Mouse (Mus musculus) cortical plate, adult 2 months (tissue): Measurements from ENCODE around the gene Ttc33.

Experiments
- CTCF ChIP-seq: fragments of 200-500 bp; IDR thresholded peaks from 2 replicates; pipeline ENCODE4 v1.5.1; 2011; ENCODE audit warnings: mild to moderate bottlenecking, control low read depth, low read length; ENCODE audit not compliant: insufficient read depth; ENCODE audit errors: extremely low read depth
- POLR2A ChIP-seq: fragments of 200-500 bp; IDR thresholded peaks from 2 replicates; pipeline ENCODE4 v1.6.1; 2011; ENCODE audit warnings: mild to moderate bottlenecking, low read length, control low read depth; ENCODE audit not compliant: insufficient read depth; ENCODE audit errors: extremely low read depth

DNA sequence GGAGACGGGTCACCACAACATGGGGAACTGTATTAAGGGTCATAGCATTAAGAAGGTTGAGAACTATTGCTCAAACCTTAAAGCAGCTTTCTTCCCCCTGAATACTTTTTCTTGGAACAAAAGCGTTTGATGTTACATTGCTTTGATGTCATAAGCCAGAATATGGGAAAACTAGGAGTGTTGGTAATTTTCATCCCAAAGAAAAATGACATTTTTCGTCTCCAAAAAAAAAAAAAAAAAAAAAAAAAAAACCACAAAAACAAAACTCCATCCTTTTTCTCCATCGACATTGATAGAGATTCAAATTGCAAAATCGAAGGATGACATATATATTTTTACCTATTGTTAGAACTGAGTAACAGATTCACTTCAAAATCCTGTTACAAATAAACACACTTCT, 42.6 kb upstream of the Ttc33 start:
- TF ChIP-seq POLR2A (no peak), CTCF (no peak)
